Mouse (Mus musculus) forebrain, embryonic 10.5 days (tissue): ENCODE results near the gene Nme8. TPM values are rescaled to one million over a fixed set of nuclear protein-coding genes. Genes with fewer than 3 reads are reported as not detected.

Experiments used
- DNase-seq: peaks from one replicate; pipeline ENCODE4 v3.0.0-alpha.2; 2017; ENCODE audit warnings: low spot score; ENCODE audit errors: extremely low spot score
- H3K27ac ChIP-seq: fragments of 300-500 bp; sonication (generic); 2 replicates; pipeline ENCODE4 v1.5.1; 2016; ENCODE audit warnings: mild to moderate bottlenecking
- H3K27me3 ChIP-seq: fragments of 300-500 bp; sonication (generic); 2 replicates; pipeline ENCODE4 v1.6.1; 2016; ENCODE audit warnings: mild to moderate bottlenecking; ENCODE audit not compliant: poor library complexity, severe bottlenecking
- H3K36me3 ChIP-seq: fragments of 300-500 bp; sonication (generic); replicated peaks from 2 replicates; pipeline ENCODE4 v1.6.1; 2016; ENCODE audit warnings: mild to moderate bottlenecking, moderate library complexity
- H3K4me1 ChIP-seq: fragments of 300-500 bp; sonication (generic); 2 replicates; pipeline ENCODE4 v1.6.1; 2016
- H3K4me3 ChIP-seq: fragments of 300-500 bp; sonication (generic); 2 replicates; pipeline ENCODE4 v1.5.1; 2016; ENCODE audit warnings: mild to moderate bottlenecking, moderate library complexity
- H3K9me3 ChIP-seq: fragments of 300-500 bp; sonication (generic); 2 replicates; pipeline ENCODE4 v1.6.1; 2016; ENCODE audit warnings: mild to moderate bottlenecking, moderate library complexity
- WGBS: fragments of 180-500 bp; shearing (Covaris S2); methylation state at CpG from one replicate; pipeline ENCODE4 v1.1.7; 2016; 5-methylcytosine and 5-hydroxymethylcytosine counted together
- polyA plus RNA-seq: library from polyadenylated mRNA; unstranded; fragments of >200 nt; fragmentation: Nextera tagmentation; extraction: Ambion mirVana; gene quantifications from 2 replicates; pipeline ENCODE4 v1.2.1, GENCODE M21; 2016

The Nme8 gene
- polyA plus RNA-seq, 1 experiment from 2014 or later, result not detected

DNA sequence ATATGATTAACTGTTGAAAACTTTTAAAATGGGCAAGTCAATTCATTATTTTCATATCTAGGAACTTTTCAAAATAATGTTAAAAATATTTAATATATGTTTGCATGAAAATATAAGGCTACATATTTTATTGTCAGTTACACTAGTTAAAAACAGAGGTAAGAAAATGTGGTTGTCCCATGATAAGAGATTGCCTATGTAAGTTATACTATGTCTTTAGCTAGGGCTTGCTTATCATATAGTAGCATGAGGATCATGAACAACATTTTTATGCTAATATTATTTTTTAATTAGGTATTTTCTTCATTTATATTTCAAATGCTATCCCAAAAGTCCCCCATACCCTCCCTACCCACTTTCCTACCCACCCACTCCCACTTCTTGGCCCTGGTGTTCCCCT is 92.7 kb downstream of the Nme8 start:
- Histone ChIP-seq H3K27me3 (no peaks in the 10 kb centered on the region), H3K4me3 (no peak overlapping the region), H3K9me3 (no peaks in the 10 kb centered on the region), H3K4me1 (no peaks in the 10 kb centered on the region), H3K36me3 (no peaks in the 10 kb centered on the region), H3K27ac (no peak overlapping the region)
- DNase-seq, result no peak

DNA sequence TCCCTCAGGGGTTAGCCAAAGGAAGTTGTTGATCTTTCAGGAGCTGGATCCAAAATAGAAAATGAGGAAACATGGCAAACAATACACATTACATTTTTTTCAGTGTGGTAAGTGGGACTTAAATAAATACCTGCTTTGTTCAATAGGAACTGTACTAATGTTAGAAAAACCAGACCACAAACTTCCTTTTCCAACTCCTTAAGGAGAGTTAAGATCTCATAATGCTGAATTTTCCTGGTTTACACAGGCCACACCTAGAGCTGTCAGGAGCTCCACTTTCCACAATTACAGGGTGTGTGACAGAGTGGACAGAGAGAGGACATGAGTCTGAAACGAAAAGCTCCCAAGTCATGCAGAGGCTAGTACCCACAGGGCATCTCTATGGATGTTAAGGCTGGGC is 93.9 kb downstream of the Nme8 start:
- no peaks in the 10 kb centered on the region for H3K36me3 ChIP-seq
- H3K4me1 ChIP-seq, result no peaks in the 10 kb centered on the region
- 88% methylated on average over 1 of the region's 1 CpGs for WGBS
- H3K9me3 ChIP-seq, result no peaks in the 10 kb centered on the region
- no peak overlapping the region for H3K27ac ChIP-seq
- DNase-seq, result no peak
- H3K4me3 ChIP-seq, result no peak overlapping the region
- H3K27me3 ChIP-seq, result no peaks in the 10 kb centered on the region

DNA sequence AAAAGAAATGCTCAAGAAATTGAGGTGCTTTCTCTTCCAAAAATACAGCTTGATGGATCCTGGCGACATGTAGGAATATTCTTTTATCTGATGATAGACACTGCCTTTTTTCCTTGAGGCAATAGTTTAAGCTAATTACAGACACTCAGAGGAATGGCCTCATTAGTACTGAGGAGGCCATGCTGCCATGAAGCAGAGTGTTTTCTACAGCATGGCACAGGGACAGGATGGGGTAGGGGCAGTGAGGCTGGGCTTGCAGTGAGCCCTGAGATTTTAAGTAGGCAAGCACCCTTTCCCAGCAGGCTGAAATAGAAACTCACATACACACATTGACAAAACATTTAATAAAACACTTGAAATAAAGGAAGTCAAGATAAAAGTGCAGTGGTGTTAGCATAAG is 95.1 kb downstream of the Nme8 start:
- 82% methylated on average over 1 of the region's 1 CpGs for WGBS
- no peaks in the 10 kb centered on the region for H3K27me3 ChIP-seq

DNA sequence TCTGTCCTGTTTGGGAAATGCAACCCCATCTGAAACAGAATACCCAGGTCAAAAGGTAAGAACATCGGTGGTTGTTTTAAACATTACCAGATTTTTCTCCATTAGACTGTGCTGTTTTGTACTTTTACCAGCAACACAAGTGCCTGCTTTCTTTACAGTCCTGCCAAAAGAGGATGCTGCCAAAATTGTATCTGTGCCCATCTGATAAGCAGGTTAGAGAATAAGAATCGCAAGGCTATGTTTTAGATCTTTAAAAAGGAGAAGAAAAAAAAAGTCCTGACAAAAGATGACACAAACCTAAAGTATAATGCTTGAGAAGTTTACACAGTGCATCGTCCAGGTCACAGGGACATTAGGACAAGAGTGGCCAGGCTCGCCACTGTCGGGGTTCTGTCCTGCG is 98.4 kb downstream of the Nme8 start:
- H3K36me3 ChIP-seq, result no peaks in the 10 kb centered on the region
- H3K4me3 ChIP-seq, result no peak overlapping the region
- no peak overlapping the region for H3K27ac ChIP-seq
- H3K9me3 ChIP-seq, result no peaks in the 10 kb centered on the region
- 89% methylated on average over 6 of the region's 6 CpGs for WGBS
- no peak for DNase-seq
- H3K4me1 ChIP-seq, result no peaks in the 10 kb centered on the region
- no peaks in the 10 kb centered on the region for H3K27me3 ChIP-seq

More for the DNA sequence above, 95.1 kb downstream of the Nme8 start:
- DNase-seq, result no peak
- Histone ChIP-seq H3K27ac (no peak overlapping the region), H3K9me3 (no peaks in the 10 kb centered on the region), H3K4me1 (no peaks in the 10 kb centered on the region), H3K4me3 (no peak overlapping the region), H3K36me3 (no peaks in the 10 kb centered on the region)

DNA sequence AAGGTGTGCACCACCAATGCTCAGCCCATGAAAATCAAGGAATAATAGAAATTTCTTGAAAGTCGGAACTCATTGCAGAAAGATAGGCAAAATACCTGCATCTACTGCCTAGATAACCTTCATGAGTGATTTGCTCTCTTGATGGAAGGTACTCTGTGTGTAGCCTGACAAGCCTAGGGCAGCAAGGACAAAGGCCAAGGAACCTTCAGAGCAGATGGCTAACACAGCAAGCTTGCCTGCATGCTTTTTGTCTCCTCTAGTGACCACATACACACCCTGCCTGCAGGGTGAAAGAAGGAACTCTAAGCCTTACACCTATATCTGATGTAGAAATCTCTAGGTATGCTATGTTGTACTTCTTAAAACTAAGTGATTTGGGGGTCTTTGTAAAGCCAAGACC is 102.5 kb downstream of the Nme8 start:
- Histone ChIP-seq H3K4me3 (no peak overlapping the region), H3K36me3 (peaks cover 6% of the 10 kb centered on the region; the same call in 1 of the 2 replicates), H3K4me1 (no peaks in the 10 kb centered on the region), H3K27me3 (no peaks in the 10 kb centered on the region), H3K27ac (no peak overlapping the region), H3K9me3 (no peaks in the 10 kb centered on the region)
- 95% methylated on average over 1 of the region's 1 CpGs for WGBS
- no peak for DNase-seq

Other genes starting within 250 kb of the Nme8 start
- 20.8 and 21.1 TPM in 2 replicates for gene Epdr1, start 77.9 kb downstream of the Nme8 start, polyA plus RNA-seq
- 1.4 and 1.7 TPM in 2 replicates for gene Sfrp4, start 74.7 kb downstream of the Nme8 start, polyA plus RNA-seq
- gene Gpr141, start 126.5 kb upstream of the Nme8 start, polyA plus RNA-seq, result 0.05 and 0.17 TPM in 2 replicates